Mouse (Mus musculus) naive thymus-derived CD4-positive, alpha-beta T cell, adult 2 months (primary cell): ENCODE measurements at regions not wholly inside any gene's neighbourhood (a gene's known extent, or its start where the extent isn't known, plus 50 kb on each side); places are given as distances from the start of the nearest gene placed in this dataset.

Experiments
- DNase-seq: peaks from one replicate; pipeline ENCODE4 v3.0.0-alpha.2; 2011; ENCODE audit warnings: low read depth

GRCm38 (mm10) chr8:12137496-12137895 lies 141.1 kb upstream of the A230072I06Rik start:
- DNase-seq = no peak

GRCm38 (mm10) chr8:12137913-12138312 lies 140.7 kb upstream of the A230072I06Rik start:
- DNase-seq = no peak

- DNase-seq = no peak
Measured at GRCm38 (mm10) chr8:12151679-12152078, 126.9 kb upstream of the A230072I06Rik start.

GRCm38 (mm10) chr8:12152825-12153224 lies 125.8 kb upstream of the A230072I06Rik start:
- no peak for DNase-seq

GRCm38 (mm10) chr8:12156893-12157292 lies 121.7 kb upstream of the A230072I06Rik start:
- DNase-seq = no peak

- DNase-seq = no peak
Measured at GRCm38 (mm10) chr8:12158188-12158587, 120.4 kb upstream of the A230072I06Rik start.

GRCm38 (mm10) chr8:12162921-12163705 lies 115.5 kb upstream of the A230072I06Rik start:
- DNase-seq = no peak

GRCm38 (mm10) chr8:12165487-12166152 lies 113.0 kb upstream of the A230072I06Rik start:
- no peak for DNase-seq

- DNase-seq = no peak
Measured at GRCm38 (mm10) chr8:12171788-12172187, 106.8 kb upstream of the A230072I06Rik start.

- DNase-seq = no peak
Measured at GRCm38 (mm10) chr8:12175496-12175895, 103.1 kb upstream of the A230072I06Rik start.

- no peak for DNase-seq
Measured at GRCm38 (mm10) chr8:12184666-12185065, 94.0 kb upstream of the A230072I06Rik start.

GRCm38 (mm10) chr8:12187366-12187765 lies 91.3 kb upstream of the A230072I06Rik start:
- no peak for DNase-seq

- no peak for DNase-seq
Measured at GRCm38 (mm10) chr8:12188451-12188850, 90.2 kb upstream of the A230072I06Rik start.

- DNase-seq = no peak
Measured at GRCm38 (mm10) chr8:12188960-12189359, 89.7 kb upstream of the A230072I06Rik start.

- DNase-seq = peak; percentile 8
Measured at GRCm38 (mm10) chr8:12192006-12192405, 86.6 kb upstream of the A230072I06Rik start.

GRCm38 (mm10) chr8:12205909-12206308 lies 72.7 kb upstream of the A230072I06Rik start:
- DNase-seq = no peak

- DNase-seq = no peak
Measured at GRCm38 (mm10) chr8:12207412-12207811, 71.2 kb upstream of the A230072I06Rik start.

- DNase-seq = no peak
Measured at GRCm38 (mm10) chr8:12213774-12214173, 64.8 kb upstream of the A230072I06Rik start.

- no peak for DNase-seq
Measured at GRCm38 (mm10) chr8:12214205-12215019, 64.2 kb upstream of the A230072I06Rik start.

GRCm38 (mm10) chr8:12221506-12221905 lies 57.1 kb upstream of the A230072I06Rik start:
- DNase-seq = no peak

- DNase-seq = no peak
Measured at GRCm38 (mm10) chr8:12223376-12223775, 55.2 kb upstream of the A230072I06Rik start.
